Mouse (Mus musculus): ENCODE data around the gene Pcnx.
A peak's percentile ranks its signal among the peaks of the same experiment; 100 is the strongest.

The Pcnx gene

DNA sequence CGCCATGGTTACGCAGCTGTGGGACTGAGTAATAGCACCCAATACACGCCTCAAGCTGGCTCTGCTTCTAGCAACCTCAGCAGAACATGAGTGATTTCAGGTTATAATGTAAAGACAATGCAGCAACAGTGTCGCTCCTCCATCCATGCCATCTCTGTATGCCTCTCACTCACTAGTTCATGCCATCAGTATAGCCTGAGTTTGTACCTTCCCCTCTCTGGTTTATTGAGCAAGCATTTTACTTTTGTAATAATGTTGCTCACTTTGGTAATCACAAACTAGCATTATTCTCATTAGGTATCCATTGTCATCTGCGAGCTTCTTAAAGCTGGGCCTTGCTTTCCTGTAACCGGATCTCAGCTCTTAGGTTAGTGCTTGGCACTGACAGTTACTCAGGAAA lies 36.2 kb downstream of the Pcnx start:
- no peak for DNase-seq (ENCODE audit: extremely low spot score, low spot score)

DNA sequence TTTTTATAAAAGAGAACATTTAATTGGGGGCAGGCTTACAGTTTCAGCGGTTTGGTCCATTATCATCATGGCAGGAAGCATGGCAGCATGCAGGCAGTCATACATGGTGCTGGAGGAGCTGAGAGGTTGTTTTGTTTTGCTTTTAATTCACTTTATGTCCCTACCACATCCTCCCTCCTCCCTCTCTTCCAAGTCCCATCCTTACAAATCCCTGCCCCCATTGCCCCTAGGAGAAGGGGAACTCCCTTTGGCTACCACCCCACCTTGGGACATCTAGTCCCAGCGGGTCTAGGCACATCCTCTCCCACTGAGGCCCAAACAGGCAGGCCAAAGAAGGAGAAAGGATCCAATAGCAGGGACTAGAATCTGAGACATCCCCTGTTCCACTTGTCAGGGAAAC lies 44.6 kb downstream of the Pcnx start:
- DNase-seq (ENCODE audit: extremely low spot score, low spot score), result no peak

DNA sequence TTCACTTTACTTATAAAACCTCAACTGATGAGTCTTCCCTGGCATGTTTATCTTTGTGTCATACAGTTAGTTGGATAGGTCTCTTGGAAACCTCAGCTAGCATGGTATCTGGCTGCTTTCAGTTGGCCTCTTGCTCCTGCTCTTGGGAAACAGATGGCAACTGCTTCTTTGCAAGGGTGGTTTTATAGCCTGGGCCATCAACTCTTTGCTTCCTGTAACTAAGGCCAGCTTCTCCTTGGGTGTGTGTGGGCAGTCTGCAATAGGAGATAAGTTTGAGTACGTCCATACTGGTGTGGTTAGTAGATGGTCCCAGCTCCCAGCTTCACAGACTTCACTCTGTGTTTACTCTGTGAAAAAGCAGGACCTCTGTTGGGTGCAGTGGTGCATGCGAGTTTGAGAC lies 46.0 kb downstream of the Pcnx start:
- no peak for DNase-seq (ENCODE audit: extremely low spot score, low spot score)

DNA sequence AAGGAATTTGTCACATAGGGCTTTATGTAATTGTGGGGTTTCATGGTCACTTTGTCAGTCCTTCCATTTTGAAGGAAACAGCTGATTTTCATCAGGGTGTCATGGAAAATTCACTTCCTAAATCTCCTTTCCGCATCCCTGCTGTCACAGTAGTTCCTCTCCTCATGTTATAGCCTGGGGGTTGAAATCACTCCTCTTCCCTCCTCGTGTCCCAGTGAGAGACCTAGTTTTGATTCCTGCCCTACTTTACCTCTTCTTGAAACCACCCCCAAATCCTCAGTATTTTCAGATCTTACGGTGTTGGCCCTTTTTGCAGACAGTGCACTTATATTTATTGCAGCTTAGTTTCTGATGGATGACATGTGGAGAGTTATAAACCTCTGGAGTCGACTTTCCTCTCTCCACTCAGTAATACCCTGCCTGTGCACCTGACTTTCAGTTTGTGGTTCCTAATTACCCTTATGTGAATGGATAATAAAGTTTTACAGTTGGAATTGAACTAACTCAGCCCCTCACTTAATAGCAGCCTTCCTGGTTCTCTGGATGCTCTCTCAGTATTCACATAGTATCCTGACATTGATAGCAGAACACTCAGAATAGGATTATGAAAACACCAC lies 48.0 kb downstream of the Pcnx start:
- DNase-seq (ENCODE audit: extremely low spot score, low spot score), result no peak

DNA sequence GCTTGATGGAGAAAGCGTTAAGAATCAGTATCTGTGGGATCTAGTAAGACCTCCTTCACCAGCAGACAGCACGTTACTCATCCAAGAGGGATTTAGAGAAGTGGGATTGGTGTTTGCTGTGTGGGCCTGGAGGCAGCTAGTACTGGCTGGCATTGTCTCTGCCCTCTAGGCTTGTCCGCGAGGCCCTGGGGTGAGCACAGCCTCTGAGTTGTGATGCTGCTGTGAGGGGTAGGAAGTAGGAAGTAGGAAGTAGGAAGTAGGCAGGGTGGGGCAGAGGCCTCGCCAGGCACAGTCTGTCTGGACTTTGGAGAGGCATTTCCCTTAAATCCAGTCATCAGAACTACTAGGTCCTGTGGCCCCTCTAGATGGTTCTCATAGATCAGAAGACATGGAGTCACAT lies 50.6 kb downstream of the Pcnx start:
- no peak for DNase-seq (ENCODE audit: extremely low spot score, low spot score)

DNA sequence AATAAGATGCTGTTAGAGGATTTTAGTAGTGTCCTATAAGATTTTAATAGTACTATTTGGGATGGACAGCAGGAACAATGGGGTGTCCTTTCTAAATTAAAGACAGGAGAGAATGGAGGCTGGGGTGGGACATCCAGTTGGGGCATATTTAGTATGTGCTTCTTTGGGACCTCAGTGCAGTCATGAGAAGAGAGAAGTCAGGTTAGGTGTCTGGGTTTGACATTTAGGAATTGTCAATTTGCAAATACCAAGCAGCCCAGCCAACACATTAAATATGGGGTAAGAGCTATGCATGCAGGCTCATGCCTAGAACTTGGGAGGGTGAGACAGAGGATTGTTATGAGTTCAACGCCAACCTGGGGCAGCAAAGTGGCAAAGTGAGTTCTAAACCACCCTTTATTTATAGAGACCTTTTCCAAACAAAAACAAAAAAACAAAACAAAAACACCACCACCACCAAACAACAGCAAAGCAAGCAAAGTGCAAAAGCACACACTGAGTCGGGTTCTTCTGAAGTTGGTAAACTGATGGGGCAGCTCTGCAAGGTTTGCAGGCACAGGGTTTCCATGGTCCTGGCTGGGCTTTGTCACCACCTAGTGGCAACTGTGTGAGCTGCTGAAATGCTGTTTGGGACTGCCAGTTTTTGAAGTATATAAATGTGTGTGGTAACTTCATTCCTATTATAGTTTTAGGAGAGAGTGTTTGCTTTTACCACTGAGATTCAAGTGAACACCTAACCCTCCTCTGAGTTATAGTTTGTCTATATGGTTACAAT lies 55.5 kb downstream of the Pcnx start:
- peak; percentile 59 for DNase-seq (ENCODE audit: extremely low spot score, low spot score)

- no peak for DNase-seq (ENCODE audit: extremely low spot score, low spot score)
These were observed 58.5 kb downstream of the Pcnx start for GRCm38 (mm10) chr12:81918346-81918745.

DNA sequence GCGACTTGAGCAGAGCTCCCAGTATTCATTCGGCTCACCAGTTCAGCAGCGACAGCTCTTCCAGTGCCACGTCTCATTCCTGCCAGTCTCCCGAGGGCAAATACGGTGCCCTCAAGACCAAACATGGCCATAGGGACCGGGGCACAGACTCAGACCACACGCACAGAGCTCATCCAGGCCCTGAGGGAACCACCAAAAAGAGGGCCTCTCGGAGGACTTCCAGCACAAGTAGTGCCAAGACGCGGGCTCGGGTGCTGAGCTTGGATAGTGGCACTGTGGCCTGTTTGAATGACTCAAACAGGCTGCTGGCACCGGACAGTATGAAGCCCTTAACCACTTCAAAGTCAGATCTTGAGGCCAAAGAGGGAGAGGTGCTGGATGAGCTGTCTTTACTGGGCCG lies 59.1 kb downstream of the Pcnx start:
- no peak for DNase-seq (ENCODE audit: extremely low spot score, low spot score)

- no peak for DNase-seq (ENCODE audit: extremely low spot score, low spot score)
These were observed 60.2 kb downstream of the Pcnx start for GRCm38 (mm10) chr12:81920027-81920426.

- no peak for DNase-seq (ENCODE audit: extremely low spot score, low spot score)
These were observed 60.8 kb downstream of the Pcnx start for GRCm38 (mm10) chr12:81920614-81921013.

DNA sequence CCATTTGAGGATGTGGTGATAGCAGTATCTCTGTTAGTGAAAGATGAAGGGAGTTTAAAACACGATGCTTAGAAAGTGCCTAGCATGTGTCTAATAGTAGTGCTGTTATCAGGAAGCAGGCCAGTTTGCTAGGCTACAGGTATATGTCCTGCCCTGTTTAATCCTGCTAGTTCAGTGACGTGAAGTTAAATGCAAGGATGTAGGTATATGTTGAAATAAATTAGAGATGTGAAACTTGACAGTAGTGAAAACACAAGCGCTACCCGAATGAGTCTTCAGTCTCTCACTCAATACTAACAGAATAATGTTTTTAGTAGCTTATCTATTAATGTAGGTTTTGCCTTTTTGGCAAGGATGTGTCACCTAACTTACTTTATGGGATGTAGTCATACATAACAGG lies 62.0 kb downstream of the Pcnx start:
- DNase-seq (ENCODE audit: extremely low spot score, low spot score), result no peak

- no peak for DNase-seq (ENCODE audit: extremely low spot score, low spot score)
These were observed 63.0 kb downstream of the Pcnx start for GRCm38 (mm10) chr12:81922838-81923237.

GRCm38 (mm10) chr12:81927163-81927562 lies 67.3 kb downstream of the Pcnx start:
- no peak for DNase-seq (ENCODE audit: extremely low spot score, low spot score)

DNA sequence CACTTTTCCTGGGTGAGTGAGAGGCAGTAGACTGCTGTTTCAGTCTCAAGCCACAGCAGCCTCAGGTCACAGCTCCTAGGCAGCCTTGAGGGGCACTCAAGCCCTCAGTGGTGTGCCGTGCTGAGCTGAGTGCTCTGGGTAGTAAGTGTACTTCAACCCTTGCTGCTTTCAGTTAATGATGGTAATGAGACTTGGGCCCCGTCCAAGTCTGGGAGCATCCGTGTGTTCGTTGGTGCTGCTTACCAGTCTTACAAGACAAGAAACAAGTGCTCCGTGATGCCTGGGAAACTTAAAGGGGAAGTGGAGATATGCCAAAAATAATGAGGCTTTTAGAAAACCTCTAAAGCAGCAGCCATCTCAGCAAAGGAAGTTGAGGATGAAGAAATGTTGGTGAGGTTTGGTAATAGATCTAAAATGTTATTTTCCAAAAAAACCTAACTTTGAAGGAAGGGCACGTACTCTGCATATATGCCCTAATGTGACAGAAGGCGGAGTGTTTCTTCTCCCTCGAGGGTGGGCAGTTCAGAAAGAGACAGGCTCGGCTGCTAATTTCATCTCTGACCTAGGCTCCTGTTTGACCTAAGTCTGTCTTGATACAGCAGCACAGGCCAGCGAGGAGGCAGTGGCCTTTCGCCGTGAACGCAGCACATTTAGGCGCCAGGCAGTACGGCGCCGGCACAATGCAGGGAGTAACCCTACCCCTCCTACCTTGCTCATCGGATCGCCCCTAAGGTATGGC lies 68.0 kb downstream of the Pcnx start:
- no peak for DNase-seq (ENCODE audit: extremely low spot score, low spot score)

DNA sequence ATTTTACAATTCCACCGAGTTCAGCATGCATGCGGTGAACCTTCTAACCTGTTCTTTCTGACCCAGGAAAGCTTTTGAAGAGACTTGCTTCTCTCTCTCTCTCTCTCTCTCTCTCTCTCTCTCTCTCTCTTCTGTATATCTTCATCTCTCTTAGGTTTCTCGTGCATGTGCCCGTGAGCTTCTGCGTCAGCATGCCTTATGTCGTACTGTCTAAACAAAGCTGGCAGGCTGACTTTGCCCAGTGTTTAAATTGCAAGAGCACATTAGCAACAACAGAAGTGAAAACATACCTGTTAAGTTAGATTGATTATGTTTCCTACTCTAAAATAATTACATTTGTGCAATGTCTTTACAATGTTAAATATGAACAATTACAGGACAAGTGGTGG lies 68.6 kb downstream of the Pcnx start:
- DNase-seq (ENCODE audit: extremely low spot score, low spot score), result no peak

- DNase-seq (ENCODE audit: extremely low spot score, low spot score), result no peak
These were observed 72.2 kb downstream of the Pcnx start for GRCm38 (mm10) chr12:81932015-81932414.

- DNase-seq (ENCODE audit: extremely low spot score, low spot score), result no peak
These were observed 73.6 kb downstream of the Pcnx start for GRCm38 (mm10) chr12:81933430-81933829.

- no peak for DNase-seq (ENCODE audit: extremely low spot score, low spot score)
These were observed 74.7 kb downstream of the Pcnx start for GRCm38 (mm10) chr12:81934510-81934909.

DNA sequence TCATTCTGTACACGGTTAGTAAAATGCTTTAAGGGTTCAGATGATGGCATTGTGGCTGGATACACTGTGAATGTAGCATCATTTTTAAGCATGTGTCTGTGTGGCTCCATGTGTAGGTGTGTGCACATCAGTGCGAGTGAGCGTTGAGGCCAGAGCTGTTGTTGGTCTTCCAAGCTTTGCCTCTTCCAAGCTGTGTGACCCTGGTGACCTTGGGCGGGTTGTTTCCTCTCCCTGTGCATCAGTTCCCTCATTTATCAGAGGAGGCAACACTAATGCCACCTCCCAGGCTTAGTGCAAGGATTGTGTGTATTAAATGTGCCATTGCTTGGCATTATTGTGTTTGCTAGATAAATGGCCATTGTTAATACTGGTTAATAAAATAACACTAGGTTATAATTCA lies 76.2 kb downstream of the Pcnx start:
- DNase-seq (ENCODE audit: extremely low spot score, low spot score), result no peak

DNA sequence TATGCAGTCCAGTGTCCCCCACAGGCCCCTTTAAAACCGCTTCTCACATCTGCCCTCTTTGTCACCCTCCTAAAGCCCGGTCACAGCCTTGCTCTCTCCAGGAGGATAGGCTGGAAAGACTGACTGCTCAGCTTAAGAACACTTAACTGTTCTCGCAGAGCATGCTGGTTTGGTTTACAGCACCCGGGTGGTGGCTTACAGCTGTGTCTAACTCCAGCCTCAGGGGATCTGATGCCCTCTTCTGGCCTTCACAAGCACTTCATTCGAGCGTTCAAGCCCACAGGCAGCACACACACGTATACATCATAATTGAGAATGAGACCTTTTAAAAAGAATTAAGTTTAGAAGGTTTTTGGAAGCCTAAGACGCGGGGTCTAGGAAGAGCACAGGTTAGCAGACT lies 81.4 kb downstream of the Pcnx start:
- no peak for DNase-seq (ENCODE audit: extremely low spot score, low spot score)

- DNase-seq (ENCODE audit: extremely low spot score, low spot score), result no peak
These were observed 83.7 kb downstream of the Pcnx start for GRCm38 (mm10) chr12:81943331-81944062.

GRCm38 (mm10) chr12:81949026-81949425 lies 89.2 kb downstream of the Pcnx start:
- no peak for DNase-seq (ENCODE audit: extremely low spot score, low spot score)
